Mouse (Mus musculus) CH12.LX (cell line): ENCODE data around the gene Cers5. TPM values are rescaled to one million over a fixed set of nuclear protein-coding genes. Genes with fewer than 3 reads are reported as not detected.

Source experiments
- DNase-seq: peaks from one replicate; pipeline ENCODE4 v3.0.0-alpha.2; 2013; ENCODE audit errors: extremely low read depth
- H3K27ac ChIP-seq: 2 replicates; pipeline ENCODE4 v1.5.1; 2012; ENCODE audit warnings: low read depth, mild to moderate bottlenecking, control low read depth, moderate library complexity; ENCODE audit not compliant: insufficient read depth
- H3K27me3 ChIP-seq: replicated peaks from 2 replicates; pipeline ENCODE3; 2012; ENCODE audit warnings: inconsistent platforms
- H3K36me3 ChIP-seq, 2 experiments: replicated peaks in 1 of 2; 2 replicates each; pipeline versions ENCODE3 to v1.6.1; 2012; ENCODE audit warnings: inconsistent platforms in 1 of 2, low read length in 1 of 2, mild to moderate bottlenecking in 1 of 2, mixed read lengths in 1 of 2, moderate library complexity in 1 of 2; ENCODE audit not compliant: control insufficient read depth in 1 of 2, insufficient read depth in 1 of 2
- H3K4me1 ChIP-seq, 2 experiments: 2 replicates each; pipeline ENCODE4 v1.6.1; 2012; ENCODE audit warnings: inconsistent platforms in 1 of 2, moderate library complexity in 1 of 2; ENCODE audit not compliant: insufficient read depth in 2 of 2, control insufficient read depth in 1 of 2
- H3K4me2 ChIP-seq: 2 replicates; pipeline ENCODE4 v1.6.1; 2012; ENCODE audit warnings: low read depth, mild to moderate bottlenecking, control low read depth; ENCODE audit not compliant: poor library complexity, insufficient read depth, severe bottlenecking
- H3K4me3 ChIP-seq, 3 experiments: fragments of 150-350 bp in 1 of 3; sonication (generic) in 1 of 3; replicated peaks in 1 of 3; 2 replicates each; pipeline versions ENCODE3 to v1.5.1; 2011 to 2012; ENCODE audit warnings: low read depth in 2 of 3, low read length in 2 of 3, mild to moderate bottlenecking in 2 of 3, moderate library complexity in 2 of 3, control low read depth in 1 of 3, improper control_type of control experiment in 1 of 3, inconsistent platforms in 1 of 3, mixed read lengths in 1 of 3; ENCODE audit not compliant: poor library complexity in 1 of 3
- H3K79me2 ChIP-seq: replicated peaks from 2 replicates; pipeline ENCODE4 v1.6.1; 2012; ENCODE audit warnings: mild to moderate bottlenecking, moderate library complexity; ENCODE audit not compliant: control insufficient read depth, poor library complexity, insufficient read depth, severe bottlenecking; ENCODE audit errors: extremely low read depth
- H3K9ac ChIP-seq: 2 replicates; pipeline ENCODE4 v1.6.1; 2012; ENCODE audit warnings: low read depth, mild to moderate bottlenecking, control low read depth, moderate library complexity; ENCODE audit not compliant: insufficient read depth
- H3K9me3 ChIP-seq: replicated peaks from 2 replicates; pipeline ENCODE3; 2012; ENCODE audit warnings: low read length, inconsistent platforms, mixed read lengths
- CHD1 ChIP-seq: IDR thresholded peaks from 2 replicates; pipeline ENCODE4 v1.6.1; 2012; ENCODE audit warnings: low read depth, low read length, improper control_type of control experiment, inconsistent platforms
- CTCF ChIP-seq, 2 experiments: IDR thresholded peaks in 1 of 2; conservative IDR thresholded peaks in 1 of 2; 2 replicates each; pipeline ENCODE4 v1.5.1; 2011 to 2012; ENCODE audit warnings: low read depth in 2 of 2, low read length in 2 of 2, improper control_type of control experiment in 1 of 2, inconsistent platforms in 1 of 2, mild to moderate bottlenecking in 1 of 2, moderate library complexity in 1 of 2
- E2F4 ChIP-seq: IDR thresholded peaks from 2 replicates; pipeline ENCODE4 v1.6.1; 2011; ENCODE audit warnings: low read depth, low read length, improper control_type of control experiment; ENCODE audit not compliant: insufficient replicate concordance
- GABPA ChIP-seq: IDR thresholded peaks from 2 replicates; pipeline ENCODE4 v1.6.1; 2012; ENCODE audit warnings: low read depth, low read length, improper control_type of control experiment, inconsistent platforms; ENCODE audit not compliant: insufficient replicate concordance
- HCFC1 ChIP-seq: IDR thresholded peaks from 2 replicates; pipeline ENCODE4 v1.6.1; 2012; ENCODE audit warnings: low read depth, mild to moderate bottlenecking, inconsistent platforms, low read length, improper control_type of control experiment
- IRF4 ChIP-seq: IDR thresholded peaks from 2 replicates; pipeline ENCODE4 v1.6.1; 2014; ENCODE audit warnings: low read depth, mild to moderate bottlenecking, inconsistent platforms, low read length, improper control_type of control experiment
- JUND ChIP-seq: conservative IDR thresholded peaks from 2 replicates; pipeline ENCODE4 v1.6.1; 2011; ENCODE audit warnings: low read depth, low read length, improper control_type of control experiment
- MAFK ChIP-seq: IDR thresholded peaks from 2 replicates; pipeline ENCODE4 v1.6.1; 2011; ENCODE audit warnings: low read length, improper control_type of control experiment; ENCODE audit not compliant: insufficient replicate concordance
- MAX ChIP-seq: IDR thresholded peaks from 2 replicates; pipeline ENCODE4 v1.6.1; 2011; ENCODE audit warnings: low read length, improper control_type of control experiment
- MEF2A ChIP-seq: IDR thresholded peaks from 2 replicates; pipeline ENCODE4 v1.6.1; 2014; ENCODE audit warnings: low read depth, mild to moderate bottlenecking, inconsistent platforms, low read length, improper control_type of control experiment, borderline replicate concordance
- MXI1 ChIP-seq: IDR thresholded peaks from 2 replicates; pipeline ENCODE4 v1.6.1; 2011; ENCODE audit warnings: mild to moderate bottlenecking, low read depth, low read length, improper control_type of control experiment
- NRF1 ChIP-seq: IDR thresholded peaks from 2 replicates; pipeline ENCODE4 v1.6.1; 2014; ENCODE audit warnings: low read depth, mild to moderate bottlenecking, inconsistent platforms, low read length, improper control_type of control experiment, moderate library complexity
- RAD21 ChIP-seq: IDR thresholded peaks from 2 replicates; pipeline ENCODE4 v1.6.1; 2011; ENCODE audit warnings: low read depth, mild to moderate bottlenecking, low read length, improper control_type of control experiment, moderate library complexity
- RCOR1 ChIP-seq: conservative IDR thresholded peaks from 2 replicates; pipeline ENCODE4 v1.6.1; 2012; ENCODE audit warnings: low read depth, mild to moderate bottlenecking, inconsistent platforms, low read length, improper control_type of control experiment
- TBP ChIP-seq: conservative IDR thresholded peaks from 2 replicates; pipeline ENCODE4 v1.6.1; 2011; ENCODE audit warnings: low read depth, low read length, improper control_type of control experiment
- TCF12 ChIP-seq: IDR thresholded peaks from 2 replicates; pipeline ENCODE4 v1.6.1; 2014; ENCODE audit warnings: low read depth, mild to moderate bottlenecking, inconsistent platforms, low read length, improper control_type of control experiment
- UBTF ChIP-seq: IDR thresholded peaks from 2 replicates; pipeline ENCODE4 v1.6.1; 2012; ENCODE audit warnings: low read depth, mild to moderate bottlenecking, inconsistent platforms, low read length, improper control_type of control experiment, moderate library complexity
- USF1 ChIP-seq: IDR thresholded peaks from 2 replicates; pipeline ENCODE4 v1.6.1; 2014; ENCODE audit warnings: low read depth, mild to moderate bottlenecking, inconsistent platforms, low read length, improper control_type of control experiment
- USF2 ChIP-seq: conservative IDR thresholded peaks from 2 replicates; pipeline ENCODE4 v1.6.1; 2011; ENCODE audit warnings: low read depth, low read length, improper control_type of control experiment
- ZKSCAN1 ChIP-seq: IDR thresholded peaks from 2 replicates; pipeline ENCODE4 v1.6.1; 2012; ENCODE audit warnings: low read depth, inconsistent platforms, low read length, improper control_type of control experiment, borderline replicate concordance
- dilution Hi-C: fragments of 300-500 bp; cut with MboI; formaldehyde crosslinking; loops from 2 replicates; pipeline ENCODE4 v1.14.3; 2020; ENCODE audit warnings: low sequenced_read_pairs; ENCODE audit not compliant: extremely low pct_unique_long_range_greater_than_20kb, extremely low pct_ligation_motif_present
- in situ Hi-C: fragments of 300-500 bp; cut with MboI; formaldehyde crosslinking; loops from 3 replicates; pipeline ENCODE4 v1.14.3; 2019; ENCODE audit warnings: low sequenced_read_pairs, low pct_ligation_motif_present, low pct_unique_long_range_greater_than_20kb, mixed read lengths
- polyA plus RNA-seq: library from polyadenylated mRNA; unstranded; fragments of >175 nt; gene quantifications from 2 replicates; pipeline ENCODE4 v1.2.1, GENCODE M21; 2012; ENCODE audit warnings: low read depth; ENCODE audit not compliant: insufficient read length
- total RNA-seq, 2 experiments: library from RNA; depleted of rRNA; stranded (reverse); fragments of 300-350 nt in 1 of 2; fragments of >200 nt in 1 of 2; gene quantifications; 2 replicates each; pipeline ENCODE4 v1.2.3; 2012 to 2014

Cers5 gene
- total and polyA plus RNA-seq, 3 experiments = 45.0 to 149 (median 94.3) TPM

- Histone ChIP-seq H3K79me2 (no peaks in the 10 kb centered on the region; the same call in 1 of the 2 replicates), H3K27me3 (no peaks in the 10 kb centered on the region), H3K4me2 (no peak overlapping the region), H3K9me3 (no peaks in the 10 kb centered on the region), H3K4me3 (no peak overlapping the region), H3K36me3 (peaks cover 43 to 61% of the 10 kb centered on the region in 2 experiments), H3K4me1 (peaks cover 10 to 27% of the 10 kb centered on the region in 2 experiments), H3K27ac (no peak overlapping the region), H3K9ac (no peak overlapping the region)
- dilution Hi-C loops (no loop called here), in situ Hi-C loops (no loop called here)
- TF ChIP-seq TCF12 = no peak
- no peak for TF ChIP-seq MEF2A
- no peak for TF ChIP-seq RCOR1
- no peak for TF ChIP-seq MAFK
- no peak for TF ChIP-seq RAD21
- TF ChIP-seq IRF4 = no peak
- no peak for TF ChIP-seq USF2
- no peak for TF ChIP-seq GABPA
- TF ChIP-seq JUND = no peak
- DNase-seq = no peak
Measured at GRCm38 (mm10) chr15:99704881-99705280, 67.8 kb downstream of the Cers5 start.

DNA sequence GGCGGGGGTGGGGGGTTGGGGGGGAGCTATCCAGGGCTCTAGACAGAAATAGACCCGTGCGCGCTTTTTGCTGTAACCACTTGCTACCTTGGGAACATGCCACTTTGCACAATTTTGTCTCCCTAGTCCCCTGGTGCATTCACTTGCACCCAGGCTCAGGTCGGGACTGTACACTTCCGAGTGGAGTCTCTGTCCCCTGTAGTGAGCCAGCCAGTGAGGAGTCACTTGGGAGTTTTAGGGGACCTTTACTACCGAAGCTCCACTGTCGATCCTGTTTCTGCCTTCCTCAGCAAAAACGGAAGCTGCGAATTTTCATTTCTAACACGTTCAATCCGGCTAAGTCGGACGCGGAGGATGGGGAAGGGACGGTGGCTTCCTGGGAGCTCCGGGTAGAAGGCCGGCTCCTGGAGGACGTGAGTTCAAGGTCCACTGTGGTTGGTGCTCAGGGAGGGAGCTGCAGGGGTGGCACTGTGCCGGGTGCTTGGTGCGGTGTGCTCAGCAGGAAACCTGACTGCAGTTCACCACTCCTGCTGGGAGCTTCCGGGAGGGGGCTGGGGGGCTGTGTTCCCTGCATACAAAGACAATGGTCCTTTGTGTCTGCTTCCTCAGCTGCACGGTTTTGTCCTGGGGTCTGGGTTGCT, 68.5 kb downstream of the Cers5 start:
- Histone ChIP-seq H3K79me2 (no peaks in the 10 kb centered on the region; the same call in 1 of the 2 replicates), H3K4me3 (no peak overlapping the region), H3K27ac (no peak overlapping the region)
- TF ChIP-seq UBTF (no peak), ZKSCAN1 (no peak), JUND (no peak), RAD21 (no peak)
- TF ChIP-seq, all 38 proteins: peak for 0
- no peak overlapping the region for H3K9ac ChIP-seq
- H3K36me3 ChIP-seq = peaks cover 35 to 54% of the 10 kb centered on the region in 2 experiments
- in situ Hi-C loops (no loop called here), dilution Hi-C loops (no loop called here)
- DNase-seq = no peak
- no peak overlapping the region for H3K4me2 ChIP-seq
- H3K27me3 ChIP-seq = no peaks in the 10 kb centered on the region
- H3K9me3 ChIP-seq = no peaks in the 10 kb centered on the region
- peaks cover 10 to 27% of the 10 kb centered on the region in 2 experiments for H3K4me1 ChIP-seq

- no peaks in the 10 kb centered on the region for H3K9me3 ChIP-seq
- H3K9ac ChIP-seq = no peak overlapping the region
- in situ Hi-C loops (no loop called here), dilution Hi-C loops (no loop called here)
- H3K27ac ChIP-seq = no peak overlapping the region
- H3K27me3 ChIP-seq = peaks cover under 1% of the 10 kb centered on the region
- no peak overlapping the region for H3K4me2 ChIP-seq
- TF ChIP-seq HCFC1 (no peak), JUND (no peak), NRF1 (no peak), CHD1 (no peak), CTCF (conservative IDR thresholded peaks at IDR 0.05 in 1 of 2, IDR thresholded peaks at IDR 0.05 in 1 of 2; ENCODE audit: low read depth in 2 of 2, low read length in 2 of 2) (no peak), E2F4 (no peak), MEF2A (no peak), USF1 (no peak), MAX (no peak), TBP (no peak), MXI1 (no peak), RAD21 (no peak)
- H3K36me3 ChIP-seq = peaks cover 31 to 49% of the 10 kb centered on the region in 2 experiments
- DNase-seq = no peak
- H3K4me3 ChIP-seq = no peak overlapping the region
- H3K4me1 ChIP-seq = peaks cover 13 to 27% of the 10 kb centered on the region in 2 experiments
- H3K79me2 ChIP-seq = no peaks in the 10 kb centered on the region; the same call in 1 of the 2 replicates
Measured at GRCm38 (mm10) chr15:99703676-99704040, 69.0 kb downstream of the Cers5 start.
